15 mouse cellular contexts compared by ENCODE assay signal in genomic region chr5:12191681-12192080, GRCm38 (mm10).
"Had no signal": no experiment of that assay in that cellular context is flagged by ENCODE, and none has a peak within 500 bp of the region (broad histone marks: within the 10 kb centered on the region; RNA-seq: fewer than 3 reads in every experiment).

No protein-coding gene starts in this region.

- ATAC-seq: liver, embryonic 12.5 days had no signal

- H3K36me3 ChIP-seq: limb, embryonic 15.5 days; liver, embryonic 12.5 days; lung, embryonic 15.5 days; neural tube, embryonic 13.5 days; stomach, embryonic 15.5 days had no signal

- H3K4me1 ChIP-seq: limb, embryonic 15.5 days; liver, embryonic 12.5 days; lung, embryonic 15.5 days; neural tube, embryonic 13.5 days; stomach, embryonic 15.5 days had no signal

- H3K27ac ChIP-seq: layer of hippocampus, adult 2 months; limb, embryonic 15.5 days; liver, embryonic 12.5 days; lung, embryonic 15.5 days; neural tube, embryonic 13.5 days; stomach, embryonic 15.5 days had no signal

- H3K9me3 ChIP-seq: limb, embryonic 15.5 days; liver, embryonic 12.5 days; lung, embryonic 15.5 days; neural tube, embryonic 13.5 days; stomach, embryonic 15.5 days had no signal

- H3K4me3 ChIP-seq: layer of hippocampus, adult 2 months; limb, embryonic 15.5 days; liver, embryonic 12.5 days; lung, embryonic 15.5 days; neural tube, embryonic 13.5 days; stomach, embryonic 15.5 days had no signal

- DNase-seq: kidney, postnatal 10 days; kidney, postnatal 4 days; left cerebral cortex, postnatal 4 days; lung, postnatal 36 days; midbrain, embryonic 14.5 days; retina, postnatal 1 day; right cerebral cortex, postnatal 4 days; thymus, adult 2 months; thymus, postnatal 25 days had no signal

- H3K4me2 ChIP-seq: limb, embryonic 15.5 days; liver, embryonic 12.5 days; lung, embryonic 15.5 days; neural tube, embryonic 13.5 days; stomach, embryonic 15.5 days had no signal

- H3K27me3 ChIP-seq: limb, embryonic 15.5 days; liver, embryonic 12.5 days; lung, embryonic 15.5 days; neural tube, embryonic 13.5 days; stomach, embryonic 15.5 days had no signal

- H3K9ac ChIP-seq: limb, embryonic 15.5 days; liver, embryonic 12.5 days; lung, embryonic 15.5 days; neural tube, embryonic 13.5 days; stomach, embryonic 15.5 days had no signal
